Mouse (Mus musculus) cortical plate, adult 2 months (tissue): ENCODE measurements around the gene Mmp28. TPM values are rescaled to one million over a fixed set of nuclear protein-coding genes. Genes with fewer than 3 reads are reported as not detected.
A peak's percentile ranks its signal among the peaks of the same experiment; 100 is the strongest.

Source experiments
- H3K27ac ChIP-seq: fragments of 200-500 bp; 2 replicates; pipeline ENCODE4 v1.5.1; 2012; ENCODE audit warnings: low read length, control low read depth, inconsistent platforms; ENCODE audit not compliant: insufficient read depth
- H3K4me1 ChIP-seq: fragments of 200-500 bp; 2 replicates; pipeline ENCODE4 v1.6.1; 2011; ENCODE audit warnings: low read length; ENCODE audit not compliant: control insufficient read depth, insufficient read depth
- H3K4me3 ChIP-seq: fragments of 200-500 bp; 2 replicates; pipeline ENCODE4 v1.5.1; 2011; ENCODE audit warnings: mild to moderate bottlenecking, low read length, control low read depth; ENCODE audit not compliant: insufficient read depth
- CTCF ChIP-seq: fragments of 200-500 bp; IDR thresholded peaks from 2 replicates; pipeline ENCODE4 v1.5.1; 2011; ENCODE audit warnings: mild to moderate bottlenecking, control low read depth, low read length; ENCODE audit not compliant: insufficient read depth; ENCODE audit errors: extremely low read depth
- POLR2A ChIP-seq: fragments of 200-500 bp; IDR thresholded peaks from 2 replicates; pipeline ENCODE4 v1.6.1; 2011; ENCODE audit warnings: mild to moderate bottlenecking, low read length, control low read depth; ENCODE audit not compliant: insufficient read depth; ENCODE audit errors: extremely low read depth
- polyA plus RNA-seq: library from polyadenylated mRNA; depleted of rRNA; stranded (reverse); fragments of >200 nt; gene quantifications from 2 replicates; pipeline ENCODE4 v1.2.3, GENCODE M21; 2012

Mmp28 gene
- polyA plus RNA-seq, 1 experiment, result 5.3 TPM

- H3K4me1 ChIP-seq, result no peaks in the 10 kb centered on the region
- H3K27ac ChIP-seq, result no peak overlapping the region
Observed at GRCm38 (mm10) chr11:83448927-83449236, 14.0 kb downstream of the Mmp28 start.

DNA sequence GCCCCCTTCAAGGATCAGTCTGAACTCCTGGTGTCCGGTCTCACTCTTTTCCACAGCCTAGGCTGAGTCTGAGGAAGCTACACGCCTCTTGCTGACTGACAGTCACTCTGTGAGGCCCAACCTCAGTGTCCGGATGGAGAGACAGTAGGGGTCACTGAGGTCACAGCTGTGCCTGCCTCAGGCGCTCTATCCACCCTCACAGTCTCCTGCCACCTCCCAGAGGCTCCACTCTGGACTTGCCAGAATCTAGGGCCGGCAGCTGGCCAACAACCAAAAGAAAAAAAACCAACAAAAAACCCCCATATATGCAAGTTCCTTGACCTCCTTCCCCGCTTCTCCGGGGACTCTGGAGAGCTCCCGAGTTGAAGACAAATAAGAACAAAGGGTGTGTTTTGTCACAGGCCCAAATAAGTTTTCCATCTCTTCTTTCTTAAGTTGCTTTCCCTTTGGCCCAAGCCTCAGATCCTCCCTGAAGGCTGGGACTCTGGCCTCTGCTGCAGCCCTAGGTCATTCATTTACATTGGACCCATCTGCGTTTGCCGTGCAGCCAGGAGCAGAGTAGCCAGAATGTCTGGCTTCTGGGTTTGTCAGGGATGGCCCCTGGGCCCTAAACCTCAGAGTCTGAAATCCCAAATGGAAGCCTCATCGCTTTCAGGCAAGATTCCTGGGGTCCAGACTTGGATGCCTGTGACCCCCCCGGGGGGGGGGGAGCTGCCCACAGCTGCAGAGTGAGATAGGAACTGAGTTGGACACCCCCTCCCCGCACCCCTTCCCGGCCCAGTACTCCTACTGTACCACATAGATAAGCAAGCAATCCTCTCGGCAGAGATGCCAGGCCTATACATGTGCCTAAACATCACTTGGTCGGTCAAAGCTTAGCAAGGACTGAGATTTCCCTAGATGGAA is 14.6 kb downstream of the Mmp28 start:
- H3K4me3 ChIP-seq, result no peak overlapping the region
- H3K4me1 ChIP-seq, result no peaks in the 10 kb centered on the region
- no peak overlapping the region for H3K27ac ChIP-seq
- TF ChIP-seq POLR2A, result no peak
- no peak for TF ChIP-seq CTCF

More at GRCm38 (mm10) chr11:83448927-83449236, 14.0 kb downstream of the Mmp28 start:
- no peak for TF ChIP-seq POLR2A
- no peak for TF ChIP-seq CTCF
- H3K4me3 ChIP-seq, result no peak overlapping the region

DNA sequence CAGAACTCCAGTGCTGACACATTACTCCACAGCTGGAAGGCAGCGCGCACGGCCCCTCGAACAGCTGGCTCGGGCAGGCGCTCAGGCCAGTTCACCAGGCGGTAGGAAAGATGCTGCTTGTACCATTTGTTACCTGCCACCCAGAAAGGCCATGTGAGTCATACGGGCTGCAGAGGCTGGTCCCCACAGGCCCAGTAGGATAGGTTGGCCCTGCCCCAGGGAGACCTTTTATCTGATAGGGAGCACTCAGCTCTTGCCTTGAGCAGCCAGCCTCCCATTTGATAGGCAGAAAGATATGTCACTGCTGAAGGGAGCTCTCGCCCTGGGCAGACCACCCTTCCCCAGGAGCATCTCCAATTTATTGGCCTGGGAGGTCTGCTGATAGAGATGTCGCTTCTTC is 15.3 kb downstream of the Mmp28 start:
- no peak for TF ChIP-seq POLR2A
- no peak for TF ChIP-seq CTCF
- no peaks in the 10 kb centered on the region for H3K4me1 ChIP-seq
- no peak overlapping the region for H3K27ac ChIP-seq
- H3K4me3 ChIP-seq, result no peak overlapping the region

GRCm38 (mm10) chr11:83445001-83445400 is 17.9 kb downstream of the Mmp28 start:
- TF ChIP-seq POLR2A (no peak), CTCF (no peak)
- Histone ChIP-seq H3K4me3 (no peak overlapping the region), H3K27ac (no peak overlapping the region), H3K4me1 (no peaks in the 10 kb centered on the region)

DNA sequence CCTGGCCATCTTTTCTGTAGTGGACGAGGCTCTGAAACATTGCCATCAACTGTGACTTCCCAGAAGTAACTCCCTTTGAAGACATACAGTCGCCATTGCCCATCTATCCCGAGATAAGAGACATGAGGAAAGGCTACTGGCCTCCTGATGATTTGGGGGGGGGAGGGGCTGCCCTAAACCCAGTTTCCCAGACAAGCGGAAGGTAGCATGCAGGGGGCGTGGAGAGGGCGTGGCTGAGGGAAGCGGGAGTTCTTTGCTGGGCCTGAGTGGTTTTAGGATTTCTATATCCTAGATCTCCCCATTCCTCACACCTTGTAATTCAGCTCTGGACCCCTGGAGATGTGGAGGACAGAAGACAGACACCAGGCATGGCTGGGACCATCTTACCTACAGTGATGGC is 19.0 kb downstream of the Mmp28 start:
- Histone ChIP-seq H3K27ac (no peak overlapping the region), H3K4me1 (no peaks in the 10 kb centered on the region), H3K4me3 (no peak overlapping the region)
- TF ChIP-seq CTCF (no peak), POLR2A (no peak)

GRCm38 (mm10) chr11:83442596-83443267 is 20.1 kb downstream of the Mmp28 start:
- Histone ChIP-seq H3K4me3 (no peak overlapping the region), H3K4me1 (no peaks in the 10 kb centered on the region), H3K27ac (no peak overlapping the region)
- TF ChIP-seq CTCF (peak; percentile 80), POLR2A (no peak)

DNA sequence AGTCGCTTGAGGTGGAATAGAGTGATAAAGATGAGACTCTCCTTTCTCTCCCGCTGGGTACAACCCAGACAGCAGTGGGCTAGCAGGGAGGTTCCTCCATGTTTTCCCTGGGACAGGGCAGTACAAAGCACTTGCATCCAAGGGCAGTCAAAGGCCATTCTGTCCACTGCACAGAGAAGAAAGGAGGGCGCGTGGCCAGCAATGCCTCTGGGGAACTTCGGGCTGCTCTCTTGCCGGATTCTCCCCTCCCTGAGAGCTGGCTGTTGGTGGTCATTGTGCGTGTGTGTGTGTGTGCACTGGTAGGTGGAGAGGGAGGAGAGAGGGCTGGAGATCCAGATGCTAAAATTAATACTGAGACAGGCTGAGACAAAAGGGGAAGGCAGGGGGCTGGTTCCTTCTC is 21.6 kb downstream of the Mmp28 start:
- TF ChIP-seq POLR2A, result no peak
- no peak for TF ChIP-seq CTCF
- peak overlapping the region; percentile 33; the same call in 1 of the 2 replicates for H3K27ac ChIP-seq
- no peaks in the 10 kb centered on the region for H3K4me1 ChIP-seq
- H3K4me3 ChIP-seq, result peak overlapping the region; percentile 54

DNA sequence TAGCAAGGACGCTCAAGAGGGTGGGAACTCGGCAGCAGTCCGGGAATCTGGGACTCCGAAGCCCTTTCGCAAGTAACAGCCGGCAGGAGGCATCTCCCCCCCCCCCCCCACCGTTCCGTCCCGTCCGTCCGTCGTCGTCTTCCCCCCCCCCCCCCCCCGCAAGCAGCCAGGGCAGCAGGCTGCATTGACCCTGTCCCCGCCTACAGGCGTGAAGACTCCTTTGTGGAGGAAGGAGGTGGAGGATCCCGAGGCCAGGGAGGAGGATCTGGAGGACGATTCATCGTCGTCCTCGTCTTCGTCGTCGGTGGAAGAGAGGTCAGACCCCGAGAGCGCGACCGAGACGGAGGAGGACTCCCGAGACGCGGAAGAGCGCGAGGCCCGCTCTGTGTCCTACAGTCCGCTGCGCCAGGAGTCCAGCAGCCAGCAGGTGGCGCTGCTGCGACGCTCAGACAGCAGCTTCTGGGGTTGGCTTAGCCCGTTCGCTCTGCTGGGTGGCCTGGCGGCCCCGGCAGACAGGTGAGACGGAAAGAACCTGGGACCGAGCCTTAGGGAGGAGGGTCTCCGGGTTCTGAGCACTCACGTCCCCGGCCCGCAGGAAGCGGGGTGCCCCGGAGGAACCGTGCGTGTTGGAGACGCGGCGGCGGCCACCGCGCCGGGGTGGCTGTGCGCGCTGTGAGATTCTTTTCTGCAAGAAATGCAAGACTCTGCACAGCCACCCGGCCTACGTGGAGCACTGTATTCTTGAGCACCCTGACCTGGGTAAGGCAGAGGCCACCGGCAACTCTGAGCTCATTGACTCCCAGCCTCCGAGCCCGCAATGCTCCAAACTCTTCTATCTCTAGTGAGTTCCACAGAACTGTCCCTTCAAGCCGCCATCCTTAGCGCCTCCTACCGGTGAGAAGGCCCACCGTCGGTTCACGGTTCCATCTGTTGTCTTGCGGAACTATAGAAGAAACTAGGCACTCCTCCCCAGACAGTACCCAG is 22.5 kb downstream of the Mmp28 start:
- no peaks in the 10 kb centered on the region for H3K4me1 ChIP-seq
- peak overlapping the region; percentile 54 for H3K4me3 ChIP-seq
- TF ChIP-seq POLR2A, result no peak
- TF ChIP-seq CTCF, result peak; percentile 78
- peak overlapping the region; percentile 11; the same call in 1 of the 2 replicates for H3K27ac ChIP-seq
